Mouse (Mus musculus): ENCODE data around the gene Mtx1. TPM values are rescaled to one million over a fixed set of nuclear protein-coding genes. Genes with fewer than 3 reads are reported as not detected.
A peak's percentile ranks its signal among the peaks of the same experiment; 100 is the strongest.

Gene Mtx1
- 10 to 100 TPM; 89.5 to 94.5 TPM for total RNA-seq (2021)

DNA sequence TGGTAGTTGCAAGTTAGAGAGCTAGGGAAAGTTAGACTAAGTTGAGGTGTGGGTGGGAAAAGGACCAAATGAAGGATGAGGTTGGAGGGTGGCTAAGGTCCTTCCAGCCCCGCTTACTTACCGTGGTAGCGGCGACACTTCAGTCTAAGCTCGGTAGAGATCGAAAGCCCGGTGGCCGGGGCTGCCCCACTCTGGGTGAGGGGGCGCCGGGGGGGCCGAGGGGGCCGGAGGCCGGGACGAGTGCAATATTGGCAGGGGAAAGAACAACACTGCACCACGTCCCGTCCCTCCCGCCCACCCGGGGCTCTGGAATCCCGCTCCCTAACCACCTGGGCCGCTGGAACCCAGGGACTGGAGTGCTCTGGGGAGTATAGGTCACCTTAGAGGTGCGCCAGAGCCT lies at the start of gene Mtx1:
Mtx1 (minus strand) TSS at position 189 of the 400 bp plus-strand sequence.
- DNase-seq (ENCODE audit: low spot score in 2 of 2): no peak
- intact Hi-C loops (cut with DNase I): no loop called here

DNA sequence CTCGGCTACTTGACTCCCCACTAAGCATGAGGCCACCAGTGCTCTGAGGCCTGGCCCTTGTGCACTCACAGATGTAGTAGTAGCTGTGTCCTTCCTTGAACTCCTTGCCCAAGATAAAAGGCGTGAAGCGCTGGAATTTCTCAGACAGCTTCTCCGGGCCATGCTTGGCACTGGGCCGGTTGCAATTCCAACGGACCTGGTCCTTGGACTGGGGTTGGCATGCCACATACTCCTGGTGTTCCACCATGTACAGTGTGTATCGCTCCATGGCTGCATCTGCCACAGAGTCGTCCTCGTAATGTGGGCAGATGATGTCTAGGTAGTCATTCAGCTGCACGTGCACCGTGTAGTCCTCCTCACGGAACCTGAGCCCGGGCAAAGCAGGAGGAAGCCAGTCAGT lies 49.2 kb upstream of the Mtx1 start:
- no peak for DNase-seq (ENCODE audit: low spot score in 2 of 2)
- intact Hi-C loops (cut with DNase I): no loop called here

DNA sequence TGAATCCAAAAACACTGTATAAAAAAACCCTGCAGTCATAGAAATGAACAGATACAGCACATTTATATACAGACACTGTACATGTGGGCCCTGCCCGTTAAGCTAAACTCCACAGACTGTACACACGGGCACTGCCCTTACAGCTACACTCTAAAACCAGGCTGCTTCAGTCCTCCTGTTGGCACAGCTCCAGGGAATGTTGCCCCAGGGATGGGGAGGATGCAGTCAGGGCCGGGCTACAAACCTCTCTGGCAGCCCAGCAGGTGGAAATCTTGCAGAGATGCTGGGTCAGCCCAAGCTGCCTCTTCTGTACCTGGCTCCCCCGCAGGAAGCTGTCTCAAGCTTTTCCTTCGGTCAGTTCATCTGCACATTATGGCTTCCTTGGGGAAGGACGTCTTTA lies 44.9 kb upstream of the Mtx1 start:
- intact Hi-C loops (cut with DNase I): no loop called here
- DNase-seq (ENCODE audit: low spot score in 2 of 2): no peak

DNA sequence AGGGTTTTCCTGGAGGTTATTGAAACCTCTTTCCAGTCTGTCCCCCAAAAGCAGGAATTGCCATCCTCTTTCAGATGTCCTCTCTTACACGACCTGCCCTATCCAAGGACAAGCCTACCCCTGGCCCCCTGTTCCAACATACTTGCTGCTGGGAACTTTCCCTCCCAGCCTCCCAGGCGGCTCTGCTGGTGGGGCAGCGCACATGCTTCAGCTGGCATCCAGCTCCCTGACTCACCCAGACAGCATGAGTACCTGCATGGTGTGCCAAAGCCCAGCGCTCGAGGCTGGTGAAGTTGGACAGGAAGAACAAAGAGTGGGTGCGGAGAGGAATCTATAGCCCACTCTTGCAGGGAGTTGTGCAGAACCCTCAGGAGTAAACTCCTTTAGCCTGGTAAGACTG lies 44.0 kb upstream of the Mtx1 start:
- intact Hi-C loops (cut with DNase I): no loop called here
- peak; percentile 54 to 90 for DNase-seq (ENCODE audit: low spot score in 2 of 2)

DNA sequence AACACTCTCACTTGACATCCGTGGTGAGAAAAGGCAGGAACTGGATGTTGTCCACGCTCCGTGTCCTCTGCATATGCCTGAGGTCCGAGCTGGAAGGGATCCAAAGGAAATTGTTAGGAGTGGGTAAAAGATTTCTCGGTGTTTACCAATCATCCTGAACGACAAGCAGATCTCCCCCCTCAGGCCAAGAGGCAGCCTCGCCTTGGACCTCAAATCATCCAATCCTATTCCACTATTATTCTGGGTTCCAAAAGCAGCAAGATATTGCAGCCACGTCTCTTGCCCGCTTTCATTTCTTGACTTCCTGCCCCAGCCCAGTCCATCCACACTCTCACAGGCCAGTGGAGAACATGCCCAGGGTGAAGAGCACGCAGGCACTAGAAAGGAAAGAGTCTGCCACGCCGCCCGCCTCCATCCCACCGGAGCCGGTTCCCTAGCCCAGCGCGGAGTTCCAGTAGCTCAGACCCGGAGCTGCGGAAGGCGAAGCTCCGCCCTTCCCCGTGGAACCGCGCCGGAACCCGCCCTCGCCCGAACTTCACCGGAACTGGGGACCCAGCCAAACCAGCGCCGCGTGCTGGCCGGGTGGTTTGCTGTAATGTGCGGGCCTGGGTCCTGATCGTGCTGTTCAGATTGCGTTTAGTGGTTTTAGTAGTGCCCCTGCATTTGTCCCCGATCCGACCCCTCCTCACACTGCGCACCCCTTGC lies 43.3 kb upstream of the Mtx1 start, which contains the start of gene Slc50a1:
Slc50a1 (minus strand) TSS at position 520 of the 705 bp plus-strand sequence.
- intact Hi-C loops (cut with DNase I): no loop called here
- peak; percentile 81 to 86 for DNase-seq (ENCODE audit: low spot score in 2 of 2)

DNA sequence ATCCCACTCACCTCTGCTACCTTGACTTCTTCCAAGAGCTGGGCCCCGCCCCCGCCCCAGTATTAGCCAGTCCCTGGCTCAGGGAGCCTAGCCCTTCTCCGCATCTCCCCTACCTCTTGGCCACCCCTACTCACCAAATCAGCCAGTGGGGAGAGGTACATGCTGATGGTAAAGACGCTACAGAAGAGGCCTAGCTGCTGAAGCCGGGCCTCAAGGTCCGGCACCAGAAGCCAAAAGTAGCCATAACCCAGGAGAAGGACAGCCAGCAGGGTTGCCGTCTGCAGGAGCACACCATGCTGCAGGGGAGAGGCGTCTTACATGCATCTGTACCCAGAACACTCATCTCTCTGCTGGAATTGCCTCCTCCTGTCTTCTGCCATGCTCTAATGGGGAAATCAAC lies 42.0 kb upstream of the Mtx1 start:
- intact Hi-C loops (cut with DNase I): no loop called here

DNA sequence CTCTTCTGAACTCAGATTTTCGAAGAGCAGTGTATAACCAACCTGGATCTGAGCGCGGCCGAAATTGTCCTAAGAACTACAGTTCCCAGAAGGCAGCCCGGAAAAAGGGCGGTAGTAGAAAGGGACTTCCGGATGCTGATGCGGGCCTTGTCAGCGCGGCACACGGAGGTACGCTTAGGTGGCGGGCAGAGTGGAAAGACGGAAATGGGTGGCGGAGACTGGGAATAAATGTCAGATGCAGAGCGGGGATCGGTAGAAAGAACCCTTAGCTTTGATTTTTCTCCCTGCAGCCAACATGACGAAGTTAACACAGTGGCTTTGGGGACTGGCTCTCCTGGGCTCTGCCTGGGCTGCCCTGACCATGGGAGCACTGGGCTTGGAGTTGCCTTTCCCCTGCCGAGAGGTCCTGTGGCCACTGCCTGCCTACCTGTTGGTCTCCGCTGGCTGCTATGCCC lies 39.6 kb upstream of the Mtx1 start:
- intact Hi-C loops (cut with DNase I): no loop called here

More for the DNA sequence above, 42.0 kb upstream of the Mtx1 start:
- no peak for DNase-seq (ENCODE audit: low spot score in 2 of 2)

DNA sequence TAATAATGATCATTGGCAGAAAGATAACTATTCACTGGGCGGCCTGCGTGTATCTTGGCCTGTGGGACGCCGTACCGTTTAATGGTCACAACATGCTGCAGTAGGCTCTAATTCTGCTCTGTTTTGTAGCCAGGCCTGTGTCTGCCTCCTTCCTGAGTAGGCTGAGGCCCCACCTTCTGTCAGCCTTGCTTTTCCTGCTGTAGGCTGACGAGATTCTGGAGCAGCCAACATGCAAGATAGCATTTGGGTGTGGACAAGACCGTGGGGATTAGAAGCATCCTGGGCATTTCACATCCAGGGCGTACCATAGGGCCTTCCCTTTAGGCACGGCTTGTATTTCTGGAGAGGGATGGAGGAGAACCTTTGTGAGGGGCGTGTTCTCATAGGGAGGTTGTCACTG lies 35.5 kb upstream of the Mtx1 start:
- DNase-seq (ENCODE audit: low spot score in 2 of 2): no peak
- intact Hi-C loops (cut with DNase I): no loop called here

More for the DNA sequence above, 39.6 kb upstream of the Mtx1 start:
- DNase-seq (ENCODE audit: low spot score in 2 of 2): peak; percentile 84 to 91

DNA sequence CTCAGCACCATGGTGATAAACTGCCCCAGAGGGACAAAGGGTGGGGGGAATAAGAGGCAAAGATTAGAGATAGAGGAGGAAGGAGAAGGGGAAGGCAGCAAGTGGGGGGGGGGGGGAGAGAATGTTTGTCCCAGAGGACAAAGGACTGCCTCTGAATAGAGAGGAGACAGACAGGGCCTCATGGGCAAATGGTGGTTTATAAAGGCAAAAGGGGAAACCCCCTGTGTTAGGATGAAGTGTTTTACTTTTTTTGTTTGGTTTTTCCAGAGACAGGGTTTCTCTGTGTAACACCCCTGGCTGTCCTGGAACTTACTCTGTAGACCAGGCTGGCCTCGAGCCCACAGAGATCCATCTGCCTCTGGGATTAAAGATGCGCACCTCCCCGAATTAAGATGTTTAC lies 33.3 kb upstream of the Mtx1 start:
- no peak for DNase-seq (ENCODE audit: low spot score in 2 of 2)
- intact Hi-C loops (cut with DNase I): no loop called here

DNA sequence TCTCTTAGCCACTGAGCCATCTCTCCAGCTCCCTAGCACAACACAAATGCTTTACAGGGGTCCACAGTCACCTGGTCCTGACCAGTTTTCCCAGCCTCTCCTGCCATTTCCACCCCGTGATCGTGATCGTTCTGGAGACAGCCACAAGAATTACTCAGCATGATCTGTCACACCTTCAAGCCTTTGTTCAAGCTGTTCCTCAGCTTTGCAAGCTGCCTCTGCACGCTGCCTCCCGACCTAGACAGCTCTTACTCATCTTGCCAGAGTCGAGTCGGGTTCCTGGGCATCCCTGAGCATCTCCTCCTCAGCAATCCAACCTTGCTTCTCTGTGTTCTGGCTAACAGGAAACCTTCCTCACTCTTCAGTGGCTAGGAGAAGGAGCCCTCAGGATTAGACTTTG lies 32.2 kb upstream of the Mtx1 start, which contains the start of gene Dpm3:
Dpm3 (plus strand) TSS at position 283 of the 400 bp plus-strand sequence.
- DNase-seq (ENCODE audit: low spot score in 2 of 2): peak in 1 of 2 experiments; percentile 61
- intact Hi-C loops (cut with DNase I): loop anchor here (5.0 kb wide), 1 partner anchor 38 kb away; no protein-coding TSS in a partner anchor

DNA sequence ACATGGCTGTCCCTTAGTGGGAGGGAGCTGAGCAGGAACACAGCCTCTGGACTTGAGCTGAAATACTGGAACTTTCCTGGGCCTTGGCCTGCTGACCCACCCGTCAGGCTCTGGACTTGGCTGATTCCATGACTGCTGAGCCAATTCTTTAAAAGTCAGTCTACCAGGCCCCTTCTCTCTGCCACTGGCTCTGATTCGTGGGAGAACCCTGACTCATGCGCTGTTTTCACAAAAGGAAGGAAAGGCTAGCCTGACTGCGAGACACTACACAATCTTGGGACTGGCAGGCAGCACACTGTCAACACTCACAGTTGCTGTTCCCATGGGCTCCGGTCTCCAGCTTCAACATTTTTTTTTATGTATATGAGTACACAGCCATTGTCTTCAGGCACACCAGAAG lies 29.3 kb upstream of the Mtx1 start:
- DNase-seq (ENCODE audit: low spot score in 2 of 2): no peak

DNA sequence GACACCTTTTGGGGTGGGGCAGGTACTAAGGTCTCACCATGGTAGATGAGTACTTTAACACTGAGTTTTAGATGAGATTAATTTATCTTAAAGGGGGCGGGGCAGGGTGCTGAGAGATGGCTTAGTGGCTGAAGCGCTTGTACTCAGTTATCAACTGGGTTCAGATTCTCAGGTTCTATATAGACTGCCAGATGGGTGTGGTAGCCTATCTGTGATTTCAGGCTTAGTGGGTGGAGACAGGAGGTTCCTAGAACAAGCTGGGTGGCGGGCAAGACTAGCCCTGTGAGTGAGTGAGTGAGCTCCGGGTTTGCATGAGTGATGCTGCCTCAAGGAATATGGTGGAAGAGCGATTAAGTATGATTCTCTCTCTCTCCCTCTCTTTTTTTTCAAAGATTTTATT lies 28.1 kb upstream of the Mtx1 start:
- intact Hi-C loops (cut with DNase I): loop anchor here (5.0 kb wide), 1 partner anchor 42 kb away; no protein-coding TSS in a partner anchor
- DNase-seq (ENCODE audit: low spot score in 2 of 2): no peak

More for the DNA sequence above, 29.3 kb upstream of the Mtx1 start:
- intact Hi-C loops (cut with DNase I): loop anchor here (5.0 kb wide), 1 partner anchor 41 kb away; no protein-coding TSS in a partner anchor

DNA sequence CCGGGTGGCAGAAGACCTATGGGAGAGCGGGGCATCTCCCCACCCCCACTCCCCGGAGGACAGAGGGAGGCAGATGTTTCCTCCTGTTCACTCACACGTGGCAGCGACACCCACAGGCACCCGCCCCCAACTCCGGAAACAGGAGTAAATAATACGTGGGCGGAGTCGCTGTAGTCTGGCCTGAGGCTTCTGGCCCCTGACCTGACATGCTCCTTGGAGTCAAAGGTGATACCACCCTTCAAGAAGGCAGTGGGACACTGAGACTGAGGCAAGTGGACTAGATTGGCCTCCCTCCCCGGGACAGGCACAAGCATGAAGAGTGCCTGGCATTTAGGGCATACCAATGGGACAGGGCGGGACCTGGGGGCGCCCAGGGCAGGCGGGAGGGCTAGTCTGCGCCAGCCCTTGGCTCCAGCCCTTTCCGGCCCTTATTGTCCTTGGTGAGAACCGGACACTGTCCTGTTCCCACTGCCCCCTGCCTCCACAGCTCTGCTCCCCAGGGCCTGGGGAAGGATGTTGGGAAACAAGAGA lies 24.5 kb upstream of the Mtx1 start:
- intact Hi-C loops (cut with DNase I): loop anchor here (2.0 kb wide), 1 partner anchor 57 kb away; no protein-coding TSS in a partner anchor
- DNase-seq (ENCODE audit: low spot score in 2 of 2): no peak

DNA sequence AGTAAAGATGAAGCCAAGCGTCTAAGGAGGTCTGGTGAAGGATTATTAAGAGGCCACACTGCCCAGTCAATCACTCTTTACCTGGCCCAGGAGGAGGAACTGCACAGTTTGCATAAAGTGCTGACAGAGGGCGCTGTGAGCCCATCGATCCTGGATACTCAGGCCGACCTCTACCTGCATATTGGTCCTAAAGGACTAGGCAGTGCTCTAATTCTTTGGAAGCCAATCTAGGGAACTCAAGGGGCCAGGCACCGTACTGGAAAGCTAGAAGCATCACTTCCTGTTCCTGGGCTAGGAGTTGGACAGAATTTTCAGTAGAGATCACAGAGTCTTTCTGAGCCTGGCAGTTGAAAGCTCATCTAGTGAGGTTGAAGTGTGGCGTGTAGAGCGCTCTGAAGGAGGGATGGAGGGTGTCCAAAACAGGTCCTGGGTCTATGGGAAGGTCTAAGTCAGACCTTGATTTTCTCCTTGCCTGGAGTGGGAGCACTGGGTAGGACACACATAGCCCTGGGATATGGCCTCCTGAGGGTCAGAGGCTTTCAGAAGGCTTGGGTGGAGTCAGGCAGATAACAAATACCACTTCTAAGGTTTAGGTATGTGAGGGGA lies 23.6 kb upstream of the Mtx1 start:
- DNase-seq (ENCODE audit: low spot score in 2 of 2): peak in 1 of 2 experiments; percentile 43
- intact Hi-C loops (cut with DNase I): loop anchor here (1.0 to 2.0 kb wide), 2 partner anchors 32 to 58 kb away; no protein-coding TSS in a partner anchor

DNA sequence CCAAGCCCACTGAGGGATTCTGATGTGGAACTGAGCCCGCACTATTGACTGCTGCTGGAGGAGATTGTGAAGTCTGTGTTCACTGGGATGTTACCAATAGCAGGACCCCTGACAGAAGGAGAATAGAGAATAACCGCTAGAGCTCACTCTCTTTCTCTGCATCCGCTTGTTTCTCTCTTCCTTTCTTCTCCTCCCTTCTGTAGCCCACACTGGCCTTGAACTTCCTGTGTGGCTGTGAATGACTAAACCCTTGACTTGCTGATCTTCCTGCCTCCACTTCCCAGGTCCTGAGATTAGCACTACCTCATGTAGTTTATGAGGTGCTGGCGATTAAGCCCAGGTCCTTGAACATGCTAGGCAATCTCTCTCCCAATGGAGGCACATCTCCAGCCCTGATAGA lies 20.6 kb upstream of the Mtx1 start:
- intact Hi-C loops (cut with DNase I): no loop called here
- DNase-seq (ENCODE audit: low spot score in 2 of 2): no peak

DNA sequence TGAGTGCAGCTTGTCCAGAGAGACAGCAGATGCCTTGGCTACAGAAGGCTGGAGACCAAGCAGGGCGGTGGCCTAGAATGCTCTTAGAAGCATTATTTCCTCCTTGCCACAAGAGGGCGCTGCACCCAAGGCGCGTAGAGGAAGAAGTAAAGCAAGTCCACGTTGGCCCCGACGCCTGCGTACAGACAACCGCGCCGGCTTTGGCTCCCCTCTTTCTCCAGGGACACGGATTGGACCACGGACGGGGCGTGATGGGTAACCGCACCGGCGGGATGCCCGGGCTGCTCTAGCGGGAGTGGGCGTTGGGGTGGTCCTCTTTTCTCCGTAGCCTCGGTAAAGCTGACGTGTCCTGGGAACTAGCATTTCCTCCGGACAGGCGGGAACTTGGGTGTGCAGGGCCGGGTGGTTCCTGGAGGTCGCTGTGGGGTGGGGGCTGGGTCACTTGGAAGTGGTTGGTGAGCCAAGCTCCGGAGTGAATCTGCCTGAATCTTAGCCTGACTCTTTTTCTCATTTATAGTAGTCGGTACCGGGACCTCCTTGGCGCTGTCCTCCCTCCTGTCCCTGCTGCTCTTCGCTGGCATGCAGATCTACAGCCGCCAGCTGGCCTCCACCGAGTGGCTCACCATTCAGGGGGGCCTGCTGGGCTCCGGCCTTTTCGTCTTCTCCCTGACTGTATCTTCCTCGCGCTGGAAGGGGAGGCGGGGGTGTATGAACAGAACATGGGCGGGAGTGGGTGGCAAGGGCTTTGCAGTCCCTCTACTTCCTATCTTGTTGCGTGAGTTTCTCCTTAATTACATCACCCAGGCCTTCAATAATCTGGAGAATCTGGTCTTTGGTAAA lies 19.6 kb upstream of the Mtx1 start, which contains the start of gene Trim46:
Trim46 (minus strand) TSS at position 49 of the 840 bp plus-strand sequence.
- intact Hi-C loops (cut with DNase I): no loop called here
- peak; percentile 91 to 95 for DNase-seq (ENCODE audit: low spot score in 2 of 2)

DNA sequence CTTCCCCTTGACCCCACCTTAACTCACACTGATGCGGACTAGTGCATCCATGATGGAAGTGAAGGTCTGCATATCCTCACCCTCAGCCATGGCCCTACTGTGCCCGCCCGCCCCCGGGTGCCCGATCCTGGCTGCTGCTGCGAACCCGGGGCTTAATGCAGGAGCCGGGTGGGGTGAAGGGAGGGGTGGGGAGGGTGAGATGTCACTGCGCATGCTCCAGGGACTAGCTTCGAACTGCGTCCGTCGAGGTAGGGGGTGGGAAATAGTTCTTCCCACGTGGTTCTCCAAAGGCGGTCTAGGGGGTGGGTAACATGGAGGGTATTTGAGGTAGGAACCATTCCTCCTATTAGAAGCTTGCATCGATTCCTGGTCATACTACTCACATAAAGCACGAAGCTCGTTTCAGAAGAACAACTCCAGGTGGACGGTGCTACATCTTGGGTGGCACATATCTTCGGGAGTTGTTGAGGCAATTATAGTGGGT lies 18.8 kb upstream of the Mtx1 start, which contains the start of gene Krtcap2:
Krtcap2 (plus strand) TSS at position 279 of the 484 bp plus-strand sequence.
- intact Hi-C loops (cut with DNase I): loop anchor here (2.0 kb wide), 1 partner anchor 17 kb away; the partner anchor contains the start of gene Muc1
- peak; percentile 72 to 85 for DNase-seq (ENCODE audit: low spot score in 2 of 2)

DNA sequence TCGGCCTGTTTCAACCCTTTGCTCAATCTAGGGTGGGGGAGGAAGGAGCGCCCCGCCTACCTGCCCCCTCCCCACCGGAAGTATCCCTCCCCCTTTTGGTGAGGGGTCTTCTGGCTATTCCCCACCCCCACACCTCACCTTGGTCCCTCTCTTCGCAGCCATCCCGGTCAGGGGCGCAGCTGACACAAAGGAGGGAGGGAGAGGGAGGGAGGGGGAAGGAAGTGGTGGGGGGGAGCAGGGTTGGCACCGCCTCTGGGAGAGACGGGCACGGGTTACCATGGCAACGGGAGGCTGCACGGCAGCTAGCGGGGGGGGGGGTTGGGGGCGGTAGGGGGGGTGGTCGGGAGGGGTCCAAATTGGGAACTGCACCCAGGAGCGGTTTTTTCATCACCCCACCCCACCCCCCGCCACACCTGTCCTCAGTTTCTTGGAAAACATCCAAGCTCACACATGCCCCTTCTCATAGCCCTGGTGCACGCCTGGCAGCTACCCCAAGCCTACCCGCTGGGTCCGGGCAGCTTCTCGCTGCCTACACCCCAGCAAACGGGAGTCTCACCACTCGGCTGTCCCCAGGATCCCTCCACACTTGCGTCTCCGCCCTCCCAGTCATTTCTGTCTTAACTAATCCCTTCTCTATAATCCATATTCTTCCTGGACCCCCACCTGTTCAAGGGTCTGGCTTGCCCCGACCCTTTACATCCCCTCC lies 18.2 kb upstream of the Mtx1 start:
- peak; percentile 77 to 79 for DNase-seq (ENCODE audit: low spot score in 2 of 2)
- intact Hi-C loops (cut with DNase I): loop anchor here (2.0 kb wide), 1 partner anchor 16 kb away; the partner anchor contains the start of gene Muc1

Measured in left cerebral cortex, postnatal 25 days (tissue).